Mouse (Mus musculus): ENCODE measurements around the gene Hist1h2ac. TPM values are rescaled to one million over a fixed set of nuclear protein-coding genes. Genes with fewer than 3 reads are reported as not detected.

The Hist1h2ac gene
- polyA plus RNA-seq (2012; rRNA removed): 1.2 and 1.3 TPM in 2 replicates

DNA sequence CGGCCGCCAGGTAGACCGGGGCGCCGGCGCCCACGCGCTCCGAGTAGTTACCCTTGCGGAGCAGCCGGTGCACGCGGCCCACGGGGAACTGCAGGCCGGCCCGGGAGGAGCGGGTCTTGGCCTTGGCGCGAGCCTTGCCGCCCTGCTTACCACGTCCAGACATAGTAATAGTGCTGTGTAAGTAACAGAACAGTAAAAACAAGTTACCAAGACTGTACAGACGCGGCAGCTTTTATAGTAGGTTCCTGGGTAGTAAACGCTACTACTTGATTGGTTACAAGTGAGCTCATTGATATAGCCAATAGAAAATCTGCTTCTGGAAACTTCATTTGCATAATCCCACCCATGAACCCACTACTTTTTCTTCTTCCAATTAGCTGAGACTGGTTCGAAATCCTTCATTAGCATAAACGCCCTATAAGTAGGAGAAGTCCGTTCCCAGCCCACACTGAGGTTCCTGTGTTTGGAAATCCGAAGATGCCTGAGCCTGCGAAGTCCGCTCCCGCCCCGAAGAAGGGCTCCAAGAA is at the start of gene Hist1h2ac, which contains the start of gene Hist1h2bc:
TSS of gene Hist1h2ac (minus strand) at position 194 of the 527 bp plus-strand sequence.
TSS of gene Hist1h2bc (plus strand) at position 445 of the 527 bp plus-strand sequence.

DNA sequence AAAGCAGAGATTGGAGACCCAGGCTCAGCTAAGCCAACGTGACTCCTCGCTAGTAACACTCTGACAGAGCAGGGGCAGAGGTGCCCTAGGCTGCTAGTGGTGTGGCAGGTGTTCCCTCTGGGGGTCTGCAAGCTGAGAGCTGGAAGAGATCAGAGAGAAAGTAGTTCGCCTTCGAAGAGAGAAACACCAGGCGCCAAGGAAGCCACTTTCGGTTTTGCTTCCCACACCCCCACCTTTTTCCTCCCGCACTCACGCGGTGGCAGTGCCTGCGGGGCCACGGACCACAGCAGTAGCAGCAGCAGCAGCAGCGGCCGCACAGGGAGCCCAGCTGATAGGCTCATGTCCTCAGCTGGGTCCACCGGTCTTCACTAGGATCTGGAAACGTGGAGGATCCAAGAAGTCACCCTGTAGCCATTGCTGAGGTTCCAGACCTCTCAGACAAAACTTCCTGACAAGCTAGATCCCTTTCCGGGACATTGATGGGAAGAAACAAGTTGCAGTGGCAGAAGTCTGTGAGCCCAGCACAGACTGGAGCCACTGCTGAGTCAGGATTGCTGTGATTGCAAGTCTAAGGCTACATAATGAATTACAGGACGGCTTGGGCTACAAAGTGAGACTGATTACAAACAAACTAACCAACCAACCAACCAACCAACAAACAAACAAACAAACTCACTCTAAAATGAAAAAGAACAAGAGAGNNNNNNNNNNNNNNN is 26.8 kb upstream of the Hist1h2ac start, which contains the start of gene Hfe:
TSS of gene Hfe (minus strand) at position 481 of the 716 bp plus-strand sequence.

DNA sequence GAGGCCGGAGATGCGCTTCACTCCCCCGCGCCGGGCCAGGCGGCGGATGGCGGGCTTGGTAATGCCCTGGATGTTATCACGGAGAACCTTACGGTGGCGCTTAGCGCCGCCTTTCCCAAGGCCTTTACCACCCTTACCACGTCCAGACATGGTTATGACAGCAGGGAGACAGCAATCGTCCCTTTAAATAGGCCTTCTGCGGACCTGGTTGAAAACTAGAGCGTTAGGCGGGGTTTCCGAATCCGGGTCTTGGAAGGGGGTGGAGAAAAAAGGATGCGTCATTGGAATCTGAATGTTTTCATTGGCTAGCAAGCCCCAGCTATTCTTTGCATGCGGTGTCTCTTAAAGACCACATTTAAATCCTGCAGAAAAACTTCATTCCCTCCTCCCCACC is 14.5 kb upstream of the Hist1h2ac start, which contains the start of gene Hist1h4c:
TSS of gene Hist1h4c (minus strand) at position 155 of the 394 bp plus-strand sequence.

DNA sequence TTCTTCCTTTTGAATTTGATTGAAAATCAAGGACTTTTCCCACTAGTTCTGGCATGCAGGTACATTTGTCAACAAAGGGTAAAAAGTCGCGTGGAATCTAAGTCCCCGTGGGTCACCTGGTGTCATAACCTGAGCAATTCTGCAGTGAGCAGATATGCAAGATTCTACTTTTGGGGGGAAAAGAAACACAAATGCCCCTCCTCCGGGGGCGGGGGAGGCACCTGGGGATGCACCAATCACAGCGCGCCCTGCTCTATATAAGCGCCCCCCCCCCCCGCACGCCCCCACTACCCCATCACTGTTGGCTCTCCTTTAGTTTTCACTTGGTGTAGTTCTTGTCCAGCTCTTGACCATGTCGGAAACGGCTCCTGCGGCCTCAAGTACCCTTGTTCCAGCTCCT is 11.8 kb upstream of the Hist1h2ac start, which contains the start of gene Hist1h1t:
TSS of gene Hist1h1t (plus strand) at position 301 of the 400 bp plus-strand sequence.

Other genes with a start within 250 kb of the Hist1h2ac start
- 1.8 and 2.0 TPM in 2 replicates for gene Btn1a1, start 218.0 kb downstream of the Hist1h2ac start, polyA plus RNA-seq (2012; rRNA removed)
- gene Btn2a2, start 195.1 kb downstream of the Hist1h2ac start, polyA plus RNA-seq (2012; rRNA removed): not detected in 2 replicates
- gene Hist1h4h, start 152.9 kb downstream of the Hist1h2ac start, polyA plus RNA-seq (2012; rRNA removed): 20.0 and 22.7 TPM in 2 replicates
- gene Hist1h2af, start 150.0 kb downstream of the Hist1h2ac start, polyA plus RNA-seq (2012; rRNA removed): 254 and 365 TPM in 2 replicates
- 40.7 and 47.0 TPM in 2 replicates for gene Hist1h3g, start 148.5 kb downstream of the Hist1h2ac start, polyA plus RNA-seq (2012; rRNA removed)
- 6.3 and 6.5 TPM in 2 replicates for gene Hist1h2bh, start 140.6 kb downstream of the Hist1h2ac start, polyA plus RNA-seq (2012; rRNA removed)
- 4.4 and 4.5 TPM in 2 replicates for gene Hist1h3f, start 139.9 kb downstream of the Hist1h2ac start, polyA plus RNA-seq (2012; rRNA removed)
- 19.0 and 21.1 TPM in 2 replicates for gene Hist1h4f, start 132.3 kb downstream of the Hist1h2ac start, polyA plus RNA-seq (2012; rRNA removed)
- 0.66 and 0.96 TPM in 2 replicates for gene Hist1h1d, start 130.7 kb downstream of the Hist1h2ac start, polyA plus RNA-seq (2012; rRNA removed)
- gene Hist1h3e, start 121.6 kb downstream of the Hist1h2ac start, polyA plus RNA-seq (2012; rRNA removed): 24.2 and 24.8 TPM in 2 replicates
- gene Hist1h2ae, start 112.7 kb downstream of the Hist1h2ac start, polyA plus RNA-seq (2012; rRNA removed): 11.7 and 13.2 TPM in 2 replicates
- gene Hist1h2bg, start 112.6 kb downstream of the Hist1h2ac start, polyA plus RNA-seq (2012; rRNA removed): 35.1 and 41.0 TPM in 2 replicates
- 12.1 and 12.6 TPM in 2 replicates for gene Hist1h2bf, start 109.8 kb downstream of the Hist1h2ac start, polyA plus RNA-seq (2012; rRNA removed)
- 8.7 and 8.8 TPM in 2 replicates for gene Hist1h2ad, start 109.6 kb downstream of the Hist1h2ac start, polyA plus RNA-seq (2012; rRNA removed)
- 19.8 and 22.5 TPM in 2 replicates for gene Hist1h3d, start 108.2 kb downstream of the Hist1h2ac start, polyA plus RNA-seq (2012; rRNA removed)
- gene Hist1h4d, start 102.3 kb downstream of the Hist1h2ac start, polyA plus RNA-seq (2012; rRNA removed): 7.9 and 8.2 TPM in 2 replicates
- gene Hist1h2be, start 62.8 kb downstream of the Hist1h2ac start, polyA plus RNA-seq (2012; rRNA removed): 2.9 and 3.1 TPM in 2 replicates
- 7.8 and 10.5 TPM in 2 replicates for gene Hist1h1e, start 61.4 kb downstream of the Hist1h2ac start, polyA plus RNA-seq (2012; rRNA removed)
- 75.9 and 78.5 TPM in 2 replicates for gene Hist1h2bc, start 251 bp upstream of the Hist1h2ac start, polyA plus RNA-seq (2012; rRNA removed)
- gene Hist1h1t, start 11.9 kb upstream of the Hist1h2ac start, polyA plus RNA-seq (2012; rRNA removed): 0.13 TPM in 1 of 2 replicates, not detected in the other
- gene Hist1h4c, start 14.5 kb upstream of the Hist1h2ac start, polyA plus RNA-seq (2012; rRNA removed): 5.9 TPM in 2 replicates
- gene Hfe, start 26.9 kb upstream of the Hist1h2ac start, polyA plus RNA-seq (2012; rRNA removed): 2.5 and 4.1 TPM in 2 replicates
- 41.5 and 49.3 TPM in 2 replicates for gene Hist1h1c, start 54.9 kb upstream of the Hist1h2ac start, polyA plus RNA-seq (2012; rRNA removed)
- gene Hist1h3c, start 61.7 kb upstream of the Hist1h2ac start, polyA plus RNA-seq (2012; rRNA removed): 38.4 and 43.0 TPM in 2 replicates
- 15.4 and 18.8 TPM in 2 replicates for gene Hist1h2bb, start 62.8 kb upstream of the Hist1h2ac start, polyA plus RNA-seq (2012; rRNA removed)
- 38.0 and 42.8 TPM in 2 replicates for gene Hist1h2ab, start 67.2 kb upstream of the Hist1h2ac start, polyA plus RNA-seq (2012; rRNA removed)
- gene Hist1h3b, start 68.3 kb upstream of the Hist1h2ac start, polyA plus RNA-seq (2012; rRNA removed): 36.3 and 37.0 TPM in 2 replicates
- 20.1 and 25.1 TPM in 2 replicates for gene Hist1h4b, start 73.1 kb upstream of the Hist1h2ac start, polyA plus RNA-seq (2012; rRNA removed)
- gene Hist1h4a, start 77.3 kb upstream of the Hist1h2ac start, polyA plus RNA-seq (2012; rRNA removed): 10.7 and 12.1 TPM in 2 replicates
- gene Hist1h3a, start 78.4 kb upstream of the Hist1h2ac start, polyA plus RNA-seq (2012; rRNA removed): 32.0 and 44.7 TPM in 2 replicates
- gene Hist1h1a, start 79.7 kb upstream of the Hist1h2ac start, polyA plus RNA-seq (2012; rRNA removed): 13.8 and 15.6 TPM in 2 replicates
- 0.01 and 0.02 TPM in 2 replicates for gene Trim38, start 86.0 kb upstream of the Hist1h2ac start, polyA plus RNA-seq (2012; rRNA removed)
- 0.92 and 1.1 TPM in 2 replicates for gene Slc17a2, start 123.0 kb upstream of the Hist1h2ac start, polyA plus RNA-seq (2012; rRNA removed)
- gene Slc17a3, start 155.5 kb upstream of the Hist1h2ac start, polyA plus RNA-seq (2012; rRNA removed): 2.9 and 3.4 TPM in 2 replicates
- 0.07 and 0.14 TPM in 2 replicates for gene Slc17a1, start 183.8 kb upstream of the Hist1h2ac start, polyA plus RNA-seq (2012; rRNA removed)
- gene Slc17a4, start 231.1 kb upstream of the Hist1h2ac start, polyA plus RNA-seq (2012; rRNA removed): 0.03 and 0.05 TPM in 2 replicates